Mouse (Mus musculus) liver, embryonic 11.5 days (tissue): ENCODE data around the gene Snrpc. TPM values are rescaled to one million over a fixed set of nuclear protein-coding genes. Genes with fewer than 3 reads are reported as not detected.

Source experiments
- ATAC-seq: fragments of 200-750 bp; cut with Nextera tagmentation; replicated peaks from 2 replicates; pipeline ENCODE4 v1.8.0; 2017; ENCODE audit warnings: moderate number of reproducible peaks, mild to moderate bottlenecking, moderate TSS enrichment, moderate library complexity; ENCODE audit not compliant: low FRiP score
- DNase-seq: peaks from one replicate; pipeline ENCODE4 v3.0.0-alpha.2; 2017; ENCODE audit warnings: low spot score
- H3K27ac ChIP-seq: fragments of 300-500 bp; sonication (generic); 2 replicates; pipeline ENCODE4 v1.5.1; 2014; ENCODE audit warnings: mild to moderate bottlenecking, low read depth, low read length, control low read depth
- H3K27me3 ChIP-seq: fragments of 300-500 bp; sonication (generic); replicated peaks from 2 replicates; pipeline ENCODE4 v1.6.1; 2014; ENCODE audit warnings: low read length, mixed read lengths; ENCODE audit not compliant: control insufficient read depth, insufficient read depth
- H3K36me3 ChIP-seq: fragments of 300-500 bp; sonication (generic); 2 replicates; pipeline ENCODE4 v1.6.1; 2014; ENCODE audit warnings: mild to moderate bottlenecking, low read length, moderate library complexity, mixed read lengths; ENCODE audit not compliant: control insufficient read depth, insufficient read depth
- H3K4me1 ChIP-seq: fragments of 300-500 bp; sonication (generic); replicated peaks from 2 replicates; pipeline ENCODE4 v1.6.1; 2014; ENCODE audit warnings: low read length, mixed read lengths; ENCODE audit not compliant: control insufficient read depth, insufficient read depth
- H3K4me2 ChIP-seq: fragments of 300-500 bp; sonication (generic); 2 replicates; pipeline ENCODE4 v1.6.1; 2014; ENCODE audit warnings: mild to moderate bottlenecking, control low read depth, moderate library complexity
- H3K4me3 ChIP-seq: fragments of 300-500 bp; sonication (generic); 2 replicates; pipeline ENCODE4 v1.5.1; 2014; ENCODE audit warnings: low read depth, low read length, control low read depth
- H3K9ac ChIP-seq: fragments of 300-500 bp; sonication (generic); 2 replicates; pipeline ENCODE4 v1.6.1; 2014; ENCODE audit warnings: low read depth, low read length, control low read depth
- H3K9me3 ChIP-seq: fragments of 300-500 bp; sonication (generic); 2 replicates; pipeline ENCODE4 v1.6.1; 2016; ENCODE audit warnings: low read length, inconsistent platforms, mixed read lengths; ENCODE audit not compliant: control insufficient read depth
- WGBS: fragments of 180-500 bp; shearing (Covaris S2); extraction: QIAGEN DNeasy Blood & Tissue Kit; methylation state at CpG from one replicate; pipeline ENCODE4 v1.1.7; 2014; 5-methylcytosine and 5-hydroxymethylcytosine counted together
- polyA plus RNA-seq: library from polyadenylated mRNA; unstranded; fragments of >200 nt; fragmentation: Nextera tagmentation; extraction: Ambion mirVana; gene quantifications from 2 replicates; pipeline ENCODE4 v1.2.1, GENCODE M21; 2014

Snrpc gene
- polyA plus RNA-seq, 1 experiment from 2014 or later: 305 TPM

DNA sequence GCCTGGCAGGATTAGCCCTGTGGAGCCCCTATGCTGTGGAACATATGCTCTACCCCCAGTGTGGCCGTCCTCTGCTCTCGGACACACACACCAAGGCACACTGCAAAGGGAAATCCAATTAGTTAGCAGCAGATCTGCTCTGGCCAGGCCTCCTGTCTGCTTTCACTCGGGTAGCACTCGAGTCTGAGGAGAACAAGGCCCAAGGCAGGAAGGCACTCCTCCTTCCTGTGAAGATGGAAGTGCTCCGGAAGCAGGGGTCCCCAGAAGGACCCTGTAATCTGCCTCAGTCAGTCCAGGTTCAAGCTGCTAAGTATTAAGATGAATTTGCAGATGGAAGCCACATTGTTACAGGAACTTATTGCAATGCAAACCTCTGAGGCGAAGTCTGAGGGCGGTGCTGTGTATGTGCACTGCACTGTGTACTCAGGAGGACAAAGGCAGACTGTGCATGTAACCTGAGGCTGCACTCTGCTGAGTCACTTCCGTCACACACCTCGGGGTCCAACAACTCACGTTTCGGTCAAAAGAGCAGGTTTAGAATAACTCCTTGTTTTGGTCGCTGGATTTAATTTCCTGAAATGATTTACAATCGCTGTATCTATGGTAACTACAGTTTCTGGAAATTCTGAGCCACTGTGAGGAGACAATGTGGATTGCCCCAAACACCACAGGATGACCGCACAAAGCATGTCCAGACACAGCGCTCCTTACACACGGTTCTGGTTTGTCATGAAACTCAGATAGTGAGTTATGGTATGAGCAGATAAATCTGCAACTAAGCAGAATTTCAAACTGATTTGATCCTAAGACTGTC is 38.0 kb upstream of the Snrpc start:
- H3K4me2 ChIP-seq: peak overlapping the region; percentile 23
- DNase-seq: peak; percentile 46
- WGBS: 34% methylated on average over 16 of the region's 16 CpGs
- H3K4me1 ChIP-seq: peaks cover 46% of the 10 kb centered on the region
- no peaks in the 10 kb centered on the region for H3K9me3 ChIP-seq
- no peaks in the 10 kb centered on the region for H3K27me3 ChIP-seq
- H3K9ac ChIP-seq: 0 out of 2 replicates have a peak overlapping the region, but pooled peaks have one; percentile 26
- no peaks in the 10 kb centered on the region for H3K36me3 ChIP-seq
- ATAC-seq: peak; percentile 71
- H3K4me3 ChIP-seq: no peak overlapping the region
- peak overlapping the region; percentile 65 for H3K27ac ChIP-seq

DNA sequence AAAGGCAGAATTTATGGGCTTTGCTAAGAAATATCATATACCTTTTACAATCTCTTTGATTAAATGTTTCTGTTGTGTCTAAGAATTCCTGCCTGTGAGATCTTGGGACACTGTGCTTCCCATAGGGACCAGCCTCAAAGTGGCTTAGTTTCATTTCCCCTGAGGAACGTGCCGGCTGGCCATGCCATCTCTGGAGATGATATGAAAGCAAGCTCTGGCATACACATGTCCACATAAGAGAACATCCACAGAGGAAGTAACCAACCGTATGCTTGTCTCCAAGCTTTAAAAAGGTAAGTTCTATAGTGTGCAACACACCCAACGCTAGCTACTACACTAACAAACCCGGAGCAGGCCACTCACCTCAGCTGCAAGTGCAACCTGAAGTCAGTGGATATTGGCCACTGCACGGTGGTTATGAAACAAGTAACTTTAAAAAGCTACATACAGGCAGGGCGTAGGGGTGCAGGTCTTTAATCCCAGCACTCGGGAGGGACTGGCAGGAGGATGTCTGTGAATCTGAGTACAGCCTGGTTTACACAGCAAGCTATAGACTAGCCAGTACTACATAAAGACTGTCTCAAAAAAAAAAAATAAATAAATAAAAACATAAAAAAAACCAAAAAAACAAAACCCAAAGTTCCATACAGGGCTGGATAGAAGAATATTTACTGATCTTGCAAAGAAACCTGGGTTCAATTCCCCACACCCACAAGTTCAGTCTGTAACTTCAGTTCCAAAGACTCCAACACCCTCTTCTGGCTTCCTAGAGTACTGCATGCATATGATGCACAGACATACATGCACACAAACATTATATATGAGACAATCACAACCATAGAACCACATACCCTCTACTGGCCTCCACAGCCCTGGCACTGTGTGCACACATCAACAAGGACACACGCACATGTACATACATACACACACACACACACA is 37.0 kb upstream of the Snrpc start:
- WGBS: 72% methylated on average over 9 of the region's 9 CpGs
- H3K36me3 ChIP-seq: no peaks in the 10 kb centered on the region
- no peak overlapping the region for H3K27ac ChIP-seq
- H3K4me2 ChIP-seq: peak overlapping the region; percentile 34; the same call in 1 of the 2 replicates
- no peaks in the 10 kb centered on the region for H3K9me3 ChIP-seq
- no peak overlapping the region for H3K9ac ChIP-seq
- DNase-seq (no peak), ATAC-seq (no peak)
- no peaks in the 10 kb centered on the region for H3K27me3 ChIP-seq
- H3K4me1 ChIP-seq: peaks cover 53% of the 10 kb centered on the region
- H3K4me3 ChIP-seq: no peak overlapping the region

DNA sequence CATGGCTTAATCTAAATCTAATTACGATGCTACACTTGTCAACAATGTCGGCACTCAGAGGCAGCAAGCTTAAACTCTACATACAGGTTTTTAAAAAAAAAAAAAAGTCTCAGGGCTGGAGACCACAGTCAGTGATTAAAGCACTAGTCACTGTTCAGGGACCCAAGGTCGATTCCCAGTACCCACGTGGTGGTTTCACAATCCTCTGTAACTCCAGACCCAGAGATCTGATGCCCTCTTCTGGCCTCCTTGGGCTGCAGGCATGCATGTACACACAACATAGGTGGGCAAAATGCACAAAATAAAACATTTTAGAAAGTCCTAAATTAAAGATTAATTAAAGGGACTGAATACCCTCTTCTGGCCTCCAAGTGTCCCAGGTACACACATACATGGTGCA is 34.2 kb upstream of the Snrpc start:
- H3K27me3 ChIP-seq: no peaks in the 10 kb centered on the region
- no peaks in the 10 kb centered on the region for H3K9me3 ChIP-seq
- H3K4me3 ChIP-seq: no peak overlapping the region
- DNase-seq (no peak), ATAC-seq (no peak)
- no peaks in the 10 kb centered on the region for H3K36me3 ChIP-seq
- no peak overlapping the region for H3K27ac ChIP-seq
- H3K4me2 ChIP-seq: no peak overlapping the region
- 70% methylated on average over 4 of the region's 4 CpGs for WGBS
- H3K9ac ChIP-seq: no peak overlapping the region
- peaks cover 40% of the 10 kb centered on the region for H3K4me1 ChIP-seq

DNA sequence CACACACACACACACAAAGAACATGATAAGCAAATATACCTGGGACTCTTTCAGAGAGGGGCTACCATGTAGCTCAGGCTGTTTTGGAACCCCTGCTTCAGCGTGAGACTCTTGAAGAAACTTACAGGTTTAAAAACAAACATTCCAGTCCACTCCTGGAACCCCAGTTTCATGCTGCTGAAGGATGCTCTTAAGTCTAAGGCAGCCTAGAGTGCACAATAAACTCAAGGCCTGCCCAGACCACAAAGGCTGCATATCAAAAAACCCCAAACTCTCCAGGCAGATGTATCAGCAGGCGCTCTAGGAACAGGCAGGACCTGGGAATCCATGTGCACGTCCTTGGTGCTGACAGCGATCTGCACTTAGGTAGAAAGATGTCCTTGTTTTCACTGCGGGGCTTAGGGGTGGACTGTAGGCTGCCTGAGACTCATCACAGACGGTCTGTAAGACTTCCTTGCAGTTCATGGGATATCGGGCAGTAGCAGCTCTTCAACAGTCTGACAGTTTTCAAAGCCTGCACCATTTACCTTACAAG is 33.7 kb upstream of the Snrpc start:
- Histone ChIP-seq H3K36me3 (no peaks in the 10 kb centered on the region), H3K9me3 (no peaks in the 10 kb centered on the region), H3K9ac (no peak overlapping the region), H3K4me1 (peaks cover 35% of the 10 kb centered on the region), H3K4me3 (no peak overlapping the region), H3K4me2 (no peak overlapping the region), H3K27ac (no peak overlapping the region), H3K27me3 (no peaks in the 10 kb centered on the region)
- WGBS: 79% methylated on average over 7 of the region's 7 CpGs
- ATAC-seq: no peak
- no peak for DNase-seq

DNA sequence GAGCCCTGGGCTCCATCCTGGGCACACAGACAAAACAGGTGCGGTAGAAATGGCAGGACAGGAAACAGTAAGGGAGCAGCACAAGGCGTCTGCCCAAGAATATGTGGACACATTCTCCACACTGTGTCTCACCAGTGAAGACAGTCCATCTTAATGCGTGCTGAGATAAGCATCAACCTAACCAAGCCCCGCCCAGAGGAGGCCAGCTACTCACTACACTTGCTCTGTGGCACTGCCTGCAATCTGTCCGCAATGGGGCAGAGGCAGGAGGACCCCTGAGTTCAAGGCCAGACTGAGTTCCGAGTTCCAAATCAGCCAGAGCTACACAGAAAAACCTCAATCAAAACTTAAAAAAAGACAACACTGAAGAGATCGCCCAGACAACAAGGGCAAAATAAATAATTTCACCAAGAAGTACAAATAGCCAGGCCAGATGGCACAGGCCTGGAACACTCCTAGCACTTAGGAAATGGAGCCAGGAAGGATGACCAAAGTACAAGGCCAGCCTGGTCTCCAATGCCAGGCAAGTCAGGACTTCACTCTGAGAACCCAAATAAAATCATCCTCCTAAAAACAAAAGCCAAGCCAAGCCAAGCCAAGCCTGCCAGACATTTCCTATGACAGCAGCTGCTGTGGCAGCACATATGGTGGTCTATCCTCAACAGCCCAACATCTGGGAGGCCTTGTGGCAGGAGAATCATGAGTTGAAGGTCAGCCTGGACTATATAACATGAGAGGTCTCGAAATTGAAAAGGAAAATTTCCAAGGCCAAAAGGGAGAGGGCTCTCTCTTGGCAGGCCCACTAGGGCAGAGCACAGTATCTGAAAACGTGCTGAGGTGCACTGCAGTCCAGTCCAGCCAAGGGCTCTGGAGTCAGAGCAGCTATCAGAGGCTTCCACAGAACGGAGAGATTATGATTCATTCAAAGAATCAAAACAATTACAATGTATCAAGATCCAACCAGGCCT is 32.9 kb upstream of the Snrpc start:
- ATAC-seq (no peak), DNase-seq (no peak)
- H3K9me3 ChIP-seq: no peaks in the 10 kb centered on the region
- H3K4me3 ChIP-seq: no peak overlapping the region
- H3K9ac ChIP-seq: no peak overlapping the region; the same call in 1 of the 2 replicates
- H3K27ac ChIP-seq: no peak overlapping the region
- no peaks in the 10 kb centered on the region for H3K36me3 ChIP-seq
- H3K4me1 ChIP-seq: peaks cover 29% of the 10 kb centered on the region
- H3K4me2 ChIP-seq: no peak overlapping the region
- 66% methylated on average over 10 of the region's 10 CpGs for WGBS
- no peaks in the 10 kb centered on the region for H3K27me3 ChIP-seq

DNA sequence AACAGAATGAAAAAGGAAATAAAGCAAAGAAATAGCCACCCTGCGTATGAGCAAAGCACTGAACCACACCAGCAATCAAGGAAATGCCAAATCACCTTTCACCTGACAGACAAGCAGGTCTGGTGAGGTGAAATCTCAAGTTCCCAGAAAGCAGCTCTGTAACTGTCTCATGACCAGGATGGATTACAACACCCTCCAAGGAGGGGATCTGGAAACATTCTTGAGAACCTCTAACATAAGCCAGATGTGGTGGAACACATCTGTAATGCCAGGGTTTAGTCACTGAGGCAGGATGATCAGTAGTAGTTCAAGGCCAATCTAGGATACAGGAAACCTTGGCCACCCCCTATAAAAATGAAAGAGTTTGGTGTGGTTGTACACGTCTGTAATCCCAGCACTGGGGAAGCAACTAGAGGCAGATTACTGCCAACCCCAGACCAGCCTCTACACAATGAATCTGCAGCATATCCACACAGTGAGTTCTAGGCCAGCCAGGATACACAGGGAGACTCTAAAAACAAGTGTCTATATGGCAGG is 30.3 kb upstream of the Snrpc start:
- H3K27ac ChIP-seq: no peak overlapping the region
- H3K27me3 ChIP-seq: no peaks in the 10 kb centered on the region
- peaks cover 3% of the 10 kb centered on the region; the same call in 1 of the 2 replicates for H3K36me3 ChIP-seq
- WGBS: 65% methylated on average over 2 of the region's 2 CpGs
- H3K4me1 ChIP-seq: peaks cover 29% of the 10 kb centered on the region
- H3K9ac ChIP-seq: no peak overlapping the region
- no peak overlapping the region for H3K4me3 ChIP-seq
- no peak for DNase-seq
- no peak overlapping the region for H3K4me2 ChIP-seq
- no peaks in the 10 kb centered on the region for H3K9me3 ChIP-seq
- no peak for ATAC-seq

DNA sequence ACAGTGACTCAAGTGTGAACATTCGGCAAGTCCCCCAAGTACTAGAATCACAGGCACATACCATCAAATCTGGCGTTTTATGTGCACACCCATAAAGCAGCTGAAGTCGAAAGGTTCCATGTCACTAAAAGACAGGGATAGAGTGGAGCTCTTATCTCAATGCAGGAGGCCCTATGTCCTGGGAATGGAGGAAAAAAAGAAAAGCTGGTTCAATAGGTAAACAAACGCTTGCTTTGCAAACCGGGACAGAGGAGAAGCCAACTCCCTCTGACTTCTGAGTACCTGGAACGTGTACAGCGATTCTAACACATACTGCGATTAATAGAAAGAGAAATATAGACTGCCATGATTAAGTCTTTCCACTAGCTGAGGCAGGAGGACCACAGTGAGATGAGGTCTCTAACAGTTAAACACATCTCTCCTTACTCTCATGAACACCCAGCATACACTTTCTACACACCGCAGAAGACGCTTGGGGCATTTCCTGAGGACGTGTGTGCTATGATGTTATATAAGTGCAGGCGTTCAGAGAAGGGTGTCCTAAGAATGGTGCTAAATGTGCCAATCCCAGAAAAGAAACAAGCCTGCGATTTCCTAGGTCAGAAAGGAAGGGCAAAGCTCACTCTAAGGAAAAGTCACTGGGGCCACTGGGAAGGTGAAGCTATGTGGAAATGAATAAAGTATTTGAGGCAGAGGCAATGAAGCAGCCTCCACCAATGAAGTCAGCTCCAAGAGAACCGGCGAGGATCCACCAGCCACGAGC is 27.2 kb upstream of the Snrpc start:
- Histone ChIP-seq H3K4me2 (no peak overlapping the region), H3K27me3 (no peaks in the 10 kb centered on the region), H3K4me3 (no peak overlapping the region), H3K9me3 (no peaks in the 10 kb centered on the region), H3K9ac (no peak overlapping the region), H3K27ac (no peak overlapping the region; the same call in 1 of the 2 replicates), H3K4me1 (peaks cover 19% of the 10 kb centered on the region), H3K36me3 (peaks cover 3% of the 10 kb centered on the region; the same call in 1 of the 2 replicates)
- no peak for DNase-seq
- no peak for ATAC-seq
- 77% methylated on average over 16 of the region's 16 CpGs for WGBS
